Mouse (Mus musculus) MN1 (cell line): Measurements from ENCODE around the gene Cdkal1.

ENCODE experiments used
- DNase-seq: peaks from one replicate; pipeline ENCODE4 v3.0.0-alpha.2; 2016; ENCODE audit warnings: low spot score

Gene Cdkal1

GRCm38 (mm10) chr13:29765296-29765695, 90.2 kb downstream of the Cdkal1 start:
- DNase-seq: no peak

- DNase-seq: no peak
Measured at GRCm38 (mm10) chr13:29759691-29760467, 95.6 kb downstream of the Cdkal1 start.

GRCm38 (mm10) chr13:29756052-29756451, 99.4 kb downstream of the Cdkal1 start:
- no peak for DNase-seq

GRCm38 (mm10) chr13:29753254-29753653, 102.2 kb downstream of the Cdkal1 start:
- no peak for DNase-seq

GRCm38 (mm10) chr13:29752061-29752460, 103.4 kb downstream of the Cdkal1 start:
- DNase-seq: no peak

- no peak for DNase-seq
Measured at GRCm38 (mm10) chr13:29751201-29751600, 104.3 kb downstream of the Cdkal1 start.

GRCm38 (mm10) chr13:29747347-29747647, 108.2 kb downstream of the Cdkal1 start:
- no peak for DNase-seq

- DNase-seq: no peak
Measured at GRCm38 (mm10) chr13:29746501-29747346, 108.8 kb downstream of the Cdkal1 start.

GRCm38 (mm10) chr13:29745073-29745472, 110.4 kb downstream of the Cdkal1 start:
- no peak for DNase-seq

- DNase-seq: no peak
Measured at GRCm38 (mm10) chr13:29744188-29744587, 111.3 kb downstream of the Cdkal1 start.

GRCm38 (mm10) chr13:29743761-29744160, 111.7 kb downstream of the Cdkal1 start:
- no peak for DNase-seq

GRCm38 (mm10) chr13:29737675-29738461, 117.6 kb downstream of the Cdkal1 start:
- DNase-seq: no peak

GRCm38 (mm10) chr13:29734496-29734895, 121.0 kb downstream of the Cdkal1 start:
- no peak for DNase-seq

- DNase-seq: no peak
Measured at GRCm38 (mm10) chr13:29726154-29726825, 129.2 kb downstream of the Cdkal1 start.

- DNase-seq: no peak
Measured at GRCm38 (mm10) chr13:29724855-29725254, 130.6 kb downstream of the Cdkal1 start.

GRCm38 (mm10) chr13:29723150-29723549, 132.3 kb downstream of the Cdkal1 start:
- DNase-seq: no peak

- no peak for DNase-seq
Measured at GRCm38 (mm10) chr13:29721206-29721605, 134.3 kb downstream of the Cdkal1 start.

- DNase-seq: no peak
Measured at GRCm38 (mm10) chr13:29716550-29716949, 138.9 kb downstream of the Cdkal1 start.

- no peak for DNase-seq
Measured at GRCm38 (mm10) chr13:29715241-29715841, 140.1 kb downstream of the Cdkal1 start.

GRCm38 (mm10) chr13:29707620-29708019, 147.9 kb downstream of the Cdkal1 start:
- DNase-seq: no peak

- DNase-seq: no peak
Measured at GRCm38 (mm10) chr13:29701400-29701799, 154.1 kb downstream of the Cdkal1 start.

- DNase-seq: no peak
Measured at GRCm38 (mm10) chr13:29699896-29700295, 155.6 kb downstream of the Cdkal1 start.
